Mouse (Mus musculus) MEL (cell line): ENCODE results near the gene Smim27. TPM values are rescaled to one million over a fixed set of nuclear protein-coding genes. Genes with fewer than 3 reads are reported as not detected.

Source experiments
- DNase-seq: peaks from one replicate; pipeline ENCODE4 v3.0.0; 2011; ENCODE audit warnings: low read depth, low spot score
- H3K27ac ChIP-seq: 2 replicates; pipeline ENCODE4 v1.5.1; 2012; ENCODE audit warnings: low read depth, mild to moderate bottlenecking, control low read depth, low read length, moderate library complexity; ENCODE audit not compliant: control insufficient read depth
- H3K27me3 ChIP-seq, 2 experiments: fragments of 150-350 bp in 1 of 2; sonication (generic) in 1 of 2; 2 replicates each; pipeline ENCODE4 v1.6.1; 2012; ENCODE audit warnings: low read length in 2 of 2, mild to moderate bottlenecking in 2 of 2, improper control_type of control experiment in 1 of 2, moderate library complexity in 1 of 2; ENCODE audit not compliant: insufficient read depth in 2 of 2, control insufficient read depth in 1 of 2
- H3K36me3 ChIP-seq, 2 experiments: 2 replicates each; pipeline ENCODE4 v1.6.1; 2012 to 2014; ENCODE audit warnings: low read length in 2 of 2, improper control_type of control experiment in 1 of 2, inconsistent platforms in 1 of 2, mild to moderate bottlenecking in 1 of 2; ENCODE audit not compliant: insufficient read depth in 2 of 2, control insufficient read depth in 1 of 2
- H3K4me1 ChIP-seq, 2 experiments: fragments of 150-350 bp in 1 of 2; sonication (generic) in 1 of 2; 2 replicates each; pipeline ENCODE4 v1.6.1; 2012; ENCODE audit warnings: low read length in 2 of 2, improper control_type of control experiment in 1 of 2, mild to moderate bottlenecking in 1 of 2; ENCODE audit not compliant: insufficient read depth in 2 of 2, control insufficient read depth in 1 of 2
- H3K4me3 ChIP-seq, 2 experiments: fragments of 150-350 bp in 1 of 2; sonication (generic) in 1 of 2; 2 replicates each; pipeline ENCODE4 v1.5.1; 2012; ENCODE audit warnings: low read depth in 2 of 2, low read length in 2 of 2, mild to moderate bottlenecking in 2 of 2, moderate library complexity in 2 of 2, control low read depth in 1 of 2, improper control_type of control experiment in 1 of 2; ENCODE audit not compliant: control insufficient read depth in 1 of 2, insufficient read depth in 1 of 2
- H3K79me2 ChIP-seq: 2 replicates; pipeline ENCODE4 v1.6.1; 2012; ENCODE audit warnings: mild to moderate bottlenecking, low read length, moderate library complexity; ENCODE audit not compliant: control insufficient read depth, poor library complexity, insufficient read depth
- H3K9ac ChIP-seq: 2 replicates; pipeline ENCODE4 v1.6.1; 2012; ENCODE audit warnings: low read depth, mild to moderate bottlenecking, control low read depth, low read length, moderate library complexity; ENCODE audit not compliant: control insufficient read depth, poor library complexity, severe bottlenecking
- H3K9me3 ChIP-seq: fragments of 150-350 bp; sonication (generic); replicated peaks from 2 replicates; pipeline ENCODE4 v1.6.1; 2012; ENCODE audit warnings: mild to moderate bottlenecking, low read length, improper control_type of control experiment, moderate library complexity; ENCODE audit not compliant: insufficient read depth
- CHD1 ChIP-seq: IDR thresholded peaks from 2 replicates; pipeline ENCODE4 v1.6.1; 2012; ENCODE audit warnings: low read depth, mild to moderate bottlenecking, inconsistent platforms, low read length, improper control_type of control experiment
- CTCF ChIP-seq, 3 experiments: IDR thresholded peaks in 2 of 3; conservative IDR thresholded peaks in 1 of 3; 2 replicates each; pipeline ENCODE4 v1.5.1; 2011 to 2012; ENCODE audit warnings: low read length in 3 of 3, low read depth in 2 of 3, mild to moderate bottlenecking in 2 of 3, improper control_type of control experiment in 1 of 3, inconsistent platforms in 1 of 3, mixed read lengths in 1 of 3, moderate library complexity in 1 of 3; ENCODE audit not compliant: control insufficient read depth in 1 of 3, insufficient read depth in 1 of 3, poor library complexity in 1 of 3, severe bottlenecking in 1 of 3
- E2F4 ChIP-seq: IDR thresholded peaks from 2 replicates; pipeline ENCODE4 v1.6.1; 2011; ENCODE audit warnings: low read depth, low read length, improper control_type of control experiment, borderline replicate concordance
- ELF1 ChIP-seq: IDR thresholded peaks from 2 replicates; pipeline ENCODE4 v1.6.1; 2014; ENCODE audit warnings: low read depth, mild to moderate bottlenecking, inconsistent platforms, low read length, improper control_type of control experiment, moderate library complexity
- ETS1 ChIP-seq: IDR thresholded peaks from 2 replicates; pipeline ENCODE4 v1.6.1; 2012; ENCODE audit warnings: low read depth, mild to moderate bottlenecking, inconsistent platforms, low read length, improper control_type of control experiment, moderate library complexity
- GATA1 ChIP-seq: IDR thresholded peaks from 2 replicates; pipeline ENCODE4 v1.6.1; 2011; ENCODE audit warnings: low read depth, low read length, improper control_type of control experiment
- HCFC1 ChIP-seq: IDR thresholded peaks from 2 replicates; pipeline ENCODE4 v1.6.1; 2012; ENCODE audit warnings: low read depth, mild to moderate bottlenecking, inconsistent platforms, low read length, improper control_type of control experiment, moderate library complexity
- MAX ChIP-seq: IDR thresholded peaks from 2 replicates; pipeline ENCODE4 v1.6.1; 2011; ENCODE audit warnings: low read length, improper control_type of control experiment
- MAZ ChIP-seq: IDR thresholded peaks from 2 replicates; pipeline ENCODE4 v1.6.1; 2012; ENCODE audit warnings: low read depth, mild to moderate bottlenecking, inconsistent platforms, low read length, improper control_type of control experiment
- MXI1 ChIP-seq: IDR thresholded peaks from 2 replicates; pipeline ENCODE4 v1.6.1; 2011; ENCODE audit warnings: mild to moderate bottlenecking, low read depth, low read length, improper control_type of control experiment
- NELFE ChIP-seq: IDR thresholded peaks from 2 replicates; pipeline ENCODE4 v1.6.1; 2011; ENCODE audit warnings: low read depth, low read length, improper control_type of control experiment
- POLR2A ChIP-seq, 2 experiments: IDR thresholded peaks; 2 replicates each; pipeline ENCODE4 v1.6.1; 2011 to 2012; ENCODE audit warnings: low read length in 2 of 2, mild to moderate bottlenecking in 2 of 2, control low read depth in 1 of 2, improper control_type of control experiment in 1 of 2, low read depth in 1 of 2, moderate library complexity in 1 of 2; ENCODE audit not compliant: control insufficient read depth in 1 of 2, insufficient read depth in 1 of 2, poor library complexity in 1 of 2
- POLR2AphosphoS5 ChIP-seq: IDR thresholded peaks from 2 replicates; pipeline ENCODE4 v1.6.1; 2012; ENCODE audit warnings: low read depth, borderline replicate concordance, mild to moderate bottlenecking, inconsistent platforms, low read length, moderate library complexity, mixed read lengths
- TAL1 ChIP-seq: IDR thresholded peaks from 2 replicates; pipeline ENCODE4 v1.6.1; 2012; ENCODE audit warnings: mild to moderate bottlenecking, inconsistent platforms, low read length, moderate library complexity, mixed read lengths
- TBP ChIP-seq: IDR thresholded peaks from 2 replicates; pipeline ENCODE4 v1.8.0; 2011; ENCODE audit warnings: low read depth, low read length, improper control_type of control experiment
- USF2 ChIP-seq, 2 experiments: IDR thresholded peaks; 2 replicates each; pipeline ENCODE4 v1.6.1; 2011 to 2012; ENCODE audit warnings: improper control_type of control experiment in 2 of 2, low read length in 2 of 2, borderline replicate concordance in 1 of 2, inconsistent platforms in 1 of 2, low read depth in 1 of 2, mild to moderate bottlenecking in 1 of 2; ENCODE audit not compliant: insufficient read depth in 1 of 2
- ZKSCAN1 ChIP-seq: IDR thresholded peaks from 2 replicates; pipeline ENCODE4 v1.6.1; 2012; ENCODE audit warnings: low read depth, mild to moderate bottlenecking, inconsistent platforms, low read length, improper control_type of control experiment, moderate library complexity
- ZNF384 ChIP-seq: IDR thresholded peaks from 2 replicates; pipeline ENCODE4 v1.6.1; 2012; ENCODE audit warnings: low read depth, mild to moderate bottlenecking, inconsistent platforms, low read length, improper control_type of control experiment
- polyA plus RNA-seq, 2 experiments: library from polyadenylated mRNA; stranded (reverse) in 1 of 2; unstranded in 1 of 2; fragments of >175 nt in 1 of 2; fragments of >200 nt in 1 of 2; gene quantifications; 2 replicates each; pipeline versions ENCODE4 v1.2.1 to v1.2.4; 2012; ENCODE audit warnings: low replicate concordance in 2 of 2, low read depth in 1 of 2; ENCODE audit not compliant: insufficient read length in 2 of 2, insufficient read depth in 1 of 2, missing spikeins in 1 of 2
- total RNA-seq: library from RNA; depleted of rRNA; stranded (reverse); fragments of 300-350 nt; gene quantifications from 2 replicates; pipeline ENCODE4 v1.2.3, GENCODE M21; 2012

Gene Smim27
- total and polyA plus RNA-seq, 3 experiments: 7.3 to 12.1 TPM; not detected in 1

GRCm38 (mm10) chr4:40221004-40221760 is 48.2 kb upstream of the Smim27 start:
- H3K27me3 ChIP-seq: no peaks in the 10 kb centered on the region
- TF ChIP-seq POLR2A (IDR thresholded peaks at IDR 0.05; ENCODE audit: control insufficient read depth in 1 of 2, insufficient read depth in 1 of 2, low read depth in 1 of 2, low read length in 2 of 2, poor library complexity in 1 of 2): no peak
- TF ChIP-seq TAL1: no peak
- TF ChIP-seq USF2 (IDR thresholded peaks at IDR 0.05; ENCODE audit: borderline replicate concordance in 1 of 2, insufficient read depth in 1 of 2, low read depth in 1 of 2, low read length in 2 of 2): no peak
- no peak for TF ChIP-seq ZKSCAN1
- no peak for TF ChIP-seq CTCF (IDR thresholded peaks at IDR 0.05 in 2 of 3, conservative IDR thresholded peaks at IDR 0.05 in 1 of 3; ENCODE audit: control insufficient read depth in 1 of 3, insufficient read depth in 1 of 3, low read depth in 2 of 3, low read length in 3 of 3, poor library complexity in 1 of 3, severe bottlenecking in 1 of 3)
- no peak for TF ChIP-seq NELFE
- no peak for TF ChIP-seq ELF1
- no peak for TF ChIP-seq E2F4
- no peak for TF ChIP-seq TBP
- no peak for TF ChIP-seq POLR2AphosphoS5
- TF ChIP-seq MAZ: no peak
- TF ChIP-seq ZNF384: no peak
- no peak for TF ChIP-seq GATA1
- TF ChIP-seq MAX: no peak
- no peak for TF ChIP-seq CHD1
- no peak for TF ChIP-seq MXI1
- no peak for TF ChIP-seq HCFC1
- no peak overlapping the region for H3K27ac ChIP-seq
- DNase-seq: no peak
- no peaks in the 10 kb centered on the region for H3K36me3 ChIP-seq
- H3K9me3 ChIP-seq: no peaks in the 10 kb centered on the region
- H3K4me3 ChIP-seq: no peak overlapping the region
- H3K9ac ChIP-seq: no peak overlapping the region
- H3K79me2 ChIP-seq: no peaks in the 10 kb centered on the region
- peaks cover 0 to 4% of the 10 kb centered on the region in 2 experiments; a peak in 1 of 4 replicates for H3K4me1 ChIP-seq

- H3K36me3 ChIP-seq: no peaks in the 10 kb centered on the region
- H3K4me1 ChIP-seq: peaks cover 0 to 4% of the 10 kb centered on the region in 2 experiments; a peak in 1 of 4 replicates
- H3K9me3 ChIP-seq: no peaks in the 10 kb centered on the region
- no peaks in the 10 kb centered on the region for H3K27me3 ChIP-seq
- no peak for DNase-seq
- H3K79me2 ChIP-seq: no peaks in the 10 kb centered on the region
- H3K27ac ChIP-seq: no peak overlapping the region
- TF ChIP-seq POLR2AphosphoS5: no peak
- TF ChIP-seq ETS1: no peak
- TF ChIP-seq, all 39 proteins: peak for 0
- Histone ChIP-seq H3K9ac (no peak overlapping the region), H3K4me3 (no peak overlapping the region)
These were observed 47.3 kb upstream of the Smim27 start for GRCm38 (mm10) chr4:40221876-40222585.
